Mouse (Mus musculus): ENCODE data around the gene AF366264.
"Not testable (repeated sequence)": the region's sequence is repeated elsewhere in the genome, so short reads cannot be mapped to it uniquely, and the experiment has no call there.

Gene AF366264

DNA sequence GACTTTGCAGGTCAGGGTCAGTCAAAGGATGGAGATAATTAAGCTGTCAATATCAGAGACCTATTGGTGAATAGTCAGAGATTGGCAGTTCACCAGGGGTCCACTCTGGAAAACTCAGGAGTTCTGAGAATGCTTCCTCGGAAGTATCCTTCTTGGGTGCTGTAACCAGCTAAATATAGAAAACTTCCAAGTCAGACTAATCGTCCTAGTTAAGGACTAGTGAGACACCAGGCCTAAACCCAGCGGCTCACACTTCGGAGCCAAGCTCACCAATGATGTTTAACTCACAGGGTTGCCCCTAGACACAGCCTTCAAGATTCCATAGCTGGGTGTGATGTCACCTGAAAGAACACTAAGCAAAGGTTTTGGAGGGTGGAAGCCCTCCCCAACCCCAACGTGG lies at the start of gene AF366264:
Gene AF366264, minus strand, starts transcription at position 101 of the 400 bp plus-strand sequence.
- DNase-seq (ENCODE audit: low spot score), result not testable (repeated sequence)

DNA sequence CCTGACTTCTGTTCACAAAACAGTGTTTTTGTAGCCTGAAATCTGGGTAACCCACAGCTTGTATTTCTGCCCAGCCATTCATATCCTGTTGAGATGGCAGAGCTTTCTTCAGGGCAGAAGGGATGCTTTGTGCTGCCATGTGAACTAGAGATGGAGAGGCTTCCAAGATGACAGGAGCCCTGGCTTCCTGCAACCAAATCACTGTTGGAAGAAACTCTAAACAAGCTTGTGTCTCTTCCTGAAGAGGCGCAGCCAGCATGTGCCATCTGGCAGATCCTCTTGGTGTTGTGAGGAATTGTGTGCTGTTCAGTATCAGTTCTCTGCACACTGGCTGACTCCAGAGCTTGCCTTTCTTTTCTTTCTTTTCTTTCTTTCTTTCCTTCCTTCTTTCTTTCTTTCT lies 5.1 kb upstream of the AF366264 start:
- DNase-seq (ENCODE audit: low spot score), result not testable (repeated sequence)

DNA sequence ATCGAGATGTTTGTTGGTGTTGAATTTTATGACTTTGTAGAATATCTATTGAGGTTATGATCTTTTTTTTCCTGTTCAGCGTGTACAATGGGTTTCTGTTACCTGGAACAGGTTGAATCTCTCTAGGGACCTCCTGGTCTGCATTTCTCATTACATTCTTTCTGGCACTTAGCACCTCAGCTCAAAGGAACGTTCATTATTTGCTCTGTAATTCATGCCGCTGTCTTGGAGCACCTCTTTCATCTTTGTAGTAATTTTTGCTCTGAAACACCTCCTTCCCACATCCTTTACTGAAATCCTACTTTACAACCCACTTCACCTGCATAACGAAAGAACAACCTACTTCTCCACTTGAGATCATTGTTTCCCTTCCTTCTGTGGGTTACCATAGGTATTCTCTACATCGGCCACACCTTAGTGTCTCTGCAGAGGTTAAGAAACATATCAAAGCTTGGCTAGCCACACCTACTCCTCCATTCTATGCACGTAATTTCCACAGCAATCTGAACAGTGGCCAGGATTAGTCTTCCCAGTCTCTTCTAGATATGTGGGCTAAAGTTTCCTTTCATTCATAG lies 9.5 kb downstream of the AF366264 start:
- DNase-seq (ENCODE audit: low spot score), result no peak

DNA sequence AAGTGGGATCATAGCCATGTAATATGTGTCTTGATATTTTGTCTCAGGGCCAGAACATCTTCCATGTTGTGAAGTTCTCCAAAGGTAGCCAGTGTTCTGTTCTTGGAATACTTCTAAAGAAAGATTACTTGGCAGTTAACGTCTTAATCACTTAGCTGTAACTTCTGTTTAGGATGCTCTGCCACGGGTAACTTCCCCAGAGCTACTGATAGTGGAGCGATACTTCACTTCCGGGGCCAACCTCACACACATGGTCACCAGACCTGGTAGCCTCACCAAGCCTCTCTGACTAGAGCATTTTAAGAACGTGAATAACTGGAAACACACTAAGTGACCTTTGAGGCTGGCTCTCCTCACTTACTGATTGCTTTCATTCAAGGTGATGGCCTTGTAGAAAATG lies 38.6 kb downstream of the AF366264 start:
- DNase-seq (ENCODE audit: low spot score), result no peak

DNA sequence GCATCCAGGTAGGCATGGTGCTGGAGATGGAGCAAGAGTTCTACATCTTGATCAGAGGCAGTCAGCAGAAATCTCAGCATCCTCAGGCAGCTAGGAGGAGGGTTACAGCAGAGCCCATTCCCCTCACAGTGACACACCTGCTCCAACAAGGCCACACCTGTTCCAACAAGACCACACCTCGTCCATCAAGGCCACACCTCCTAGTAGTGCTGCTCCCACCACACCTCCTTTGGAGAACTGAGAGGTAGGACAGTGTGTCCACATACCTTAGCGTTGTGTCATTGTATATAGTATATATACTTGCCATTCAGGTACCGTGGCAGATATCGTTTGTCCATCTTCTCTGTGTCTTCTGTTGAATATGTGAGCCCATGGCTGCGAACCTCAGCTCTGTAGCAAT lies 40.5 kb downstream of the AF366264 start:
- no peak for DNase-seq (ENCODE audit: low spot score)

DNA sequence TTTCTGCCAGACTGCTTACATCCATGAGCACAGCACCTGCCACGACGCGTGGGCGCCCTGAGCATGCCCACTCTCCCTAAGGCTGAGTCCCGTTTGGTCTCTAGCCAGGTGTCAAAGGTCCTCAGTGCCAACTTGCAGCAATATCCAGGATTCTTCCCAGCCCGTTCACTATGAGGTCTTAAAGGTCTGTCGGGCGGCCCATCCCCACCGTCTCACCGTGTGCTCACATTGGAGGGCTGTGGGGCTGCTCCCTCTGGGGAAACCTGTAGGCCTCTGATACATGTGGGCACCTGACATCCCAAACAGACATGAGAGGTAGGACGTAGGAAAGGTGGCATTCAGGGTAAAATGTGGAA lies 44.5 kb downstream of the AF366264 start:
- no peak for DNase-seq (ENCODE audit: low spot score)

DNA sequence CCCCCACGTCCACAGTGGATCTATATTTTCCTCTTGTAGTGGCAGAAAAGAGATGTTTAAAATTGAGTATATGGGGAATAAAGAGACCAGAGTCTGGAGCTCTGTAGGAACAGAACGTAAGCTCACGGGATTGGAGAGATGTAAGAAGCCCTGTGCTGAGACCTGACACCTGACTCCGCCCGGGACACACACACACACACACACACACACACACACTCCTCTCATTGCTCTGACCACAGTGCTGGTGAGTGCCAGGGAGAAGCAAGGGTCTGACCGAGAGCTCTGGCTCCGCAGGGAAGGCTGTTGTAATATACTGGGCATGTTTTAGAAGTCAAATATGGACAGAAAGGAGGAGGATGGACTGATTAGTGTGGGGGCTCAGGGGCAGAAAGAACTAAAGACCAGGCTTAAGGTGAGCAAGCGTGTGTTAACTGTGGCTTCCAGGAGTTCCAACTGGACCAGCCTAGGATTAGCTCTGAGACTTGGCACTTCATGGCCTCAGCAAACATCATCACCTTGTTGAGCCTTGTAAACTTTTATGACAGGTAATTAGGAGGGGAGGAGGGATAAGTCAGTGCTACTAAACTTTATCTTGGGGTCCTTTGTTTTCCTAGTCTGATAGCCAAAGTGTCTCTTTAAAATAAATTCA lies 45.0 kb downstream of the AF366264 start:
- no peak for DNase-seq (ENCODE audit: low spot score)

DNA sequence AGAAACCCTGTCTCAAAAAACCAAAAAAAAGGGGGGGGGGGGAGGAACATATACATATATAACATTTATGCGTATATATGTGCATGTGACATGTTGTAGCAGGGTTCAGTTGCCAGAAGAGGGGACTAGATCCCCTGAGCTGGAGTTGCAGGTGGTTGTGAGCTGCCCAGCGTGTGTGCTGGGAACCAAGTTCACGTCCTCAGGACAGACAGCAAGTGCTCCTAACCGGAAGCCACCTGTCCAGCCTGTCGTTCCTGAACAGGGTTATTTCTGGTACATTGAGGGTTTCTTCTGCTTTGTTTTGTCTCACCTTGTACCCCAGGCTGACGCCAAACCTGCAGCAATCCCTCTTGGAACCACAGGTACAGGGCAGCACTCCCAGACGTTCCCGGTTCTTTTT lies 48.6 kb downstream of the AF366264 start:
- DNase-seq (ENCODE audit: low spot score), result no peak

DNA sequence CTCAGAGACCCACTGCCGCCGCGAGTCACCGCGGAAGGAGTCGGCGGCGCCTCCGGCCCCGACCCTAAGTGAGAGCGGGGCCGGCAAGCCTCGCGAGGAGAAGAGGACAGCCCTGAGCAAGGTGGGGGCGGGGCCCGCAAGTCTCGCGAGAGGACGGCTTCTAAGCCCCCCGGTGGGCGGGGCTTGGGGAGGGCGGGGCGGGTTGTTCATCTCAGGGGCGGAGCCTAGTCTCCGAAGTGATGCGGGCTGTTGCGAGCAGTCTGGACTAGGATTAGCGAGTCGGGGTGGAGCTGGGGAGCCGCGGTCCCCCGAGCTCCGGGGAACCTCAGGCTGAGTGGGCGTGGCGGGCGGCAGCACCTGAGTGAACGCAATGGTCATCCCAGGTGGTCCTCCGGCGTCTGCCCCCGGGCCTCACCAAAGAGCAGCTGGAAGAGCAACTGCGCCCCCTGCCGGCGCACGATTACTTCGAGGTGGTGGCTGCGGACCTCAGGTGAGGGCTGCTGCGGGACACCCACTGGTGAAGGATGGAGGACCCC lies 52.4 kb downstream of the AF366264 start:
- peak; percentile 94 for DNase-seq (ENCODE audit: low spot score)

DNA sequence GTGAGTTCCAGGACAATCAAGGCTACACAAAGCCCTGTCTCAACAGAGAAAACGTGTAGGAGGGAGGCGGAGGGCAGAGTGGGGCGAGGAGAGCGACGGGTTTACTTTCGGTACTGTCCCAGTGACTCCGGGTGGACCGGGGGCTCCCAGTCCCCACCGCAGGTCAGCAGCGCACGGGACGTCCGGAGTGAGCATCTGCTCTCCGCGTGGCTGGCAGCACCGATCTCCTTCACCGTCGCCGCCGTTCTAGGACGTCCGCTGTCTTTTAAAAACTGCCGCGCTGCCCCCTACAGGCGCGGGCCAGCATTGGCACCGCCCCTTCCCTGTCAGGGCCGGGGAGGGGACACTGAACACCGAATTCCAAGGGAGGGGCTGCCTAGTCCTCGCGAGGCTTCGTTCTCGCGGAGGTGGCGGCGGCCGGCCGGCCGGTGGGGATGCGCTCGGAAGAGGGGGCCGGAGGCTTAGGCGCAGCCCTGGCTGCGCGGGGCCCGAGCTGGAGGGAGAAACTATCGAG lies 52.9 kb downstream of the AF366264 start, which contains the start of gene Upf3a:
Gene Upf3a, plus strand, starts transcription at position 366 of the 514 bp plus-strand sequence.
- peak; percentile 88 for DNase-seq (ENCODE audit: low spot score)

Data from ovary, postnatal 14 days (tissue).